Mouse (Mus musculus): ENCODE measurements around the gene Ccdc183. TPM values are rescaled to one million over a fixed set of nuclear protein-coding genes. Genes with fewer than 3 reads are reported as not detected.

Gene Ccdc183
- polyA plus RNA-seq, 1 experiment from 2014 or later = 0.09 TPM

DNA sequence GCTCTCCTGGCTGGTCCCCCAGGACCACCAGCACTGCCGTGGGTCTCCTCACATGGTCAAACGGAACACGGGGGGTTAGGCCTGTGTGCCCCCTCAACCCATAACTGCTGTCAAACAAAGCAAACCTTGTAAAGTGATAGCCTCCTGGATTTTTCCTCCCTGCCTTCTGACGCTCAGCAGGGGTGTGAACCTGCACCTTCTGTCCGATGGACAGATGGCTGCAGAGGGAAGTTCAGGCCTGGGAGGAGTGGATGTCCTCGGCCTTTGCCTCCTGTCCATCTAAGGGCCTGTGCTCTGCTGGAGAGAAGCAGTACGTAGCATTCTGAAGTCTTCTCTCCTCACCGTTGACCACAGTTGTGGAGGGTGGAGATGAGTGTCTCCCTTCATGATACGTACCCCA is 55.5 kb downstream of the Ccdc183 start:
- H3K9ac ChIP-seq = no peak overlapping the region
- WGBS (ENCODE audit: insufficient replicate concordance) = 81% methylated on average over 9 of the region's 9 CpGs
- no peaks in the 10 kb centered on the region for H3K9me3 ChIP-seq (replicated peaks)
- peaks cover 66% of the 10 kb centered on the region for H3K36me3 ChIP-seq
- no peak overlapping the region for H3K4me3 ChIP-seq (replicated peaks)
- peaks cover 26% of the 10 kb centered on the region for H3K4me1 ChIP-seq (replicated peaks)
- H3K27me3 ChIP-seq = no peaks in the 10 kb centered on the region
- no peak for DNase-seq
- ATAC-seq (ENCODE audit: low read depth) = no peak
- H3K4me2 ChIP-seq = no peak overlapping the region
- H3K27ac ChIP-seq = no peak overlapping the region

DNA sequence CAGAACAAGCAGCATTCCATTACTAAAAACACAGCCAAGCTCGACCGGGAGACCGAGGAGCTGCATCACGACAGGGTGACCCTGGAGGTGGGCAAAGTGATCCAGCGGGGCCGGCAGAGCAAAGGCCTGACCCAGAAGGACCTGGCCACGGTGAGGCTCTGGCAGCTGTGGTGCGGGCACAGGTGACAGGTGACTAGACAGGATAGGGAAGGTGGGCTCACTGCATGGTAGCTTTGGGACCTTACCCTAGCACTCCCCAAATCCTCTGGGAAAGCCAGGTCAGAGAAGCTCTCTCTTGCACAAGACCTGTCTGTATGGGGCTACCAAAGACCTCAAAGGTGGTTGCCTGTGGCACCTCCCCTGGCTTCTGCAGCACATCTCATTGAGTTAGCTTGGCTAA is 56.9 kb downstream of the Ccdc183 start:
- no peak overlapping the region for H3K4me2 ChIP-seq
- H3K9me3 ChIP-seq (replicated peaks) = no peaks in the 10 kb centered on the region
- H3K27me3 ChIP-seq = no peaks in the 10 kb centered on the region
- DNase-seq (no peak), ATAC-seq (ENCODE audit: low read depth) (no peak)
- 94% methylated on average over 8 of the region's 8 CpGs for WGBS (ENCODE audit: insufficient replicate concordance)
- H3K4me3 ChIP-seq (replicated peaks) = no peak overlapping the region
- H3K27ac ChIP-seq = no peak overlapping the region
- H3K36me3 ChIP-seq = peaks cover 62% of the 10 kb centered on the region
- H3K4me1 ChIP-seq (replicated peaks) = peaks cover 35% of the 10 kb centered on the region
- no peak overlapping the region for H3K9ac ChIP-seq

DNA sequence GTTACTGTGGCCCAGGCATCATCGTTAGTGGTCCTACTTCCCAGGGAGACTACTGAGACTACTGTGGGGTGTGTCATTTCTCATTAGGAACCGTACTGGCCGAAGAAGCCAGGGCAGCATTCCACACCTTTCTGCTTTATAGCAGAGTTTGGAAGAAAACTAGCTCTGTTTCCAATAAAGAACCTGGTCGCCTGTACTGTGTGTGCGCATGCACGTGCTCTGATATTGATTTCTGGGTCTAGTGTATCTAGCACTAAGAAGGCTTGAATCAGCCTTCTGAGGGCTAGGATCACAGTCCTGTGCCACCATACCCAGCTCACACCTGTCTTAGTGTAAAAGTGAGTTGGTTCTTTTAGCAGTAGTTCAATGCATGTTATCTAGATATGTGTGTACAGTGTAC is 58.7 kb downstream of the Ccdc183 start:
- peak overlapping the region; percentile 96 for H3K9ac ChIP-seq
- H3K4me1 ChIP-seq (replicated peaks) = peaks cover 35% of the 10 kb centered on the region
- no peaks in the 10 kb centered on the region for H3K27me3 ChIP-seq
- H3K4me3 ChIP-seq (replicated peaks) = peak overlapping the region; percentile 95
- 64% methylated on average over 6 of the region's 6 CpGs for WGBS (ENCODE audit: insufficient replicate concordance)
- peaks cover 47% of the 10 kb centered on the region for H3K36me3 ChIP-seq
- peak overlapping the region; percentile 97 for H3K4me2 ChIP-seq
- no peak for DNase-seq
- no peak for ATAC-seq (ENCODE audit: low read depth)
- H3K27ac ChIP-seq = peak overlapping the region; percentile 85
- H3K9me3 ChIP-seq (replicated peaks) = no peaks in the 10 kb centered on the region

Other genes starting within 250 kb of the Ccdc183 start
- 30.0 and 30.6 TPM in 2 replicates for gene Sapcd2, start 245.4 kb downstream of the Ccdc183 start, polyA plus RNA-seq (2015; fragmentation: Nextera tagmentation; extraction: Ambion mirVana)
- gene Entpd2, start 221.8 kb downstream of the Ccdc183 start, polyA plus RNA-seq (2015; fragmentation: Nextera tagmentation; extraction: Ambion mirVana) = 0.40 and 0.41 TPM in 2 replicates
- gene Npdc1, start 218.3 kb downstream of the Ccdc183 start, polyA plus RNA-seq (2015; fragmentation: Nextera tagmentation; extraction: Ambion mirVana) = 4.2 and 5.1 TPM in 2 replicates
- 0.56 and 0.97 TPM in 2 replicates for gene Fut7, start 194.4 kb downstream of the Ccdc183 start, polyA plus RNA-seq (2015; fragmentation: Nextera tagmentation; extraction: Ambion mirVana)
- gene Abca2, start 189.0 kb downstream of the Ccdc183 start, polyA plus RNA-seq (2015; fragmentation: Nextera tagmentation; extraction: Ambion mirVana) = 1.4 and 1.6 TPM in 2 replicates
- 0.21 and 0.25 TPM in 2 replicates for gene Clic3, start 160.8 kb downstream of the Ccdc183 start, polyA plus RNA-seq (2015; fragmentation: Nextera tagmentation; extraction: Ambion mirVana)
- 7.2 and 7.7 TPM in 2 replicates for gene Paxx, start 156.6 kb downstream of the Ccdc183 start, polyA plus RNA-seq (2015; fragmentation: Nextera tagmentation; extraction: Ambion mirVana)
- gene Ptgds, start 147.6 kb downstream of the Ccdc183 start, polyA plus RNA-seq (2015; fragmentation: Nextera tagmentation; extraction: Ambion mirVana) = 0.38 TPM in 1 of 2 replicates, not detected in the other
- gene Lcn12, start 123.8 kb downstream of the Ccdc183 start, polyA plus RNA-seq (2015; fragmentation: Nextera tagmentation; extraction: Ambion mirVana) = not detected in 2 replicates
- 27.9 and 31.1 TPM in 2 replicates for gene Fbxw5, start 116.9 kb downstream of the Ccdc183 start, polyA plus RNA-seq (2015; fragmentation: Nextera tagmentation; extraction: Ambion mirVana)
- 25.8 and 26.8 TPM in 2 replicates for gene C8g, start 116.0 kb downstream of the Ccdc183 start, polyA plus RNA-seq (2015; fragmentation: Nextera tagmentation; extraction: Ambion mirVana)
- gene Traf2, start 70.7 kb downstream of the Ccdc183 start, polyA plus RNA-seq (2015; fragmentation: Nextera tagmentation; extraction: Ambion mirVana) = 16.6 and 18.7 TPM in 2 replicates
- 275 and 306 TPM in 2 replicates for gene Edf1, start 59.8 kb downstream of the Ccdc183 start, polyA plus RNA-seq (2015; fragmentation: Nextera tagmentation; extraction: Ambion mirVana)
- gene Mamdc4, start 42.8 kb downstream of the Ccdc183 start, polyA plus RNA-seq (2015; fragmentation: Nextera tagmentation; extraction: Ambion mirVana) = 1.6 and 2.7 TPM in 2 replicates
- 50.2 and 50.3 TPM in 2 replicates for gene Phpt1, start 42.5 kb downstream of the Ccdc183 start, polyA plus RNA-seq (2015; fragmentation: Nextera tagmentation; extraction: Ambion mirVana)
- gene Ajm1, start 35.9 kb downstream of the Ccdc183 start, polyA plus RNA-seq (2015; fragmentation: Nextera tagmentation; extraction: Ambion mirVana) = 0.02 TPM in 1 of 2 replicates, not detected in the other
- gene Rabl6, start 9.2 kb downstream of the Ccdc183 start, polyA plus RNA-seq (2015; fragmentation: Nextera tagmentation; extraction: Ambion mirVana) = 29.7 and 29.8 TPM in 2 replicates
- 7.8 and 8.3 TPM in 2 replicates for gene Tmem141, start 4.3 kb upstream of the Ccdc183 start, polyA plus RNA-seq (2015; fragmentation: Nextera tagmentation; extraction: Ambion mirVana)
- 34.8 and 37.5 TPM in 2 replicates for gene Fcna, start 10.4 kb upstream of the Ccdc183 start, polyA plus RNA-seq (2015; fragmentation: Nextera tagmentation; extraction: Ambion mirVana)
- gene Lcn8, start 35.4 kb upstream of the Ccdc183 start, polyA plus RNA-seq (2015; fragmentation: Nextera tagmentation; extraction: Ambion mirVana) = not detected in 2 replicates
- not detected in 2 replicates for gene Lcn5, start 40.3 kb upstream of the Ccdc183 start, polyA plus RNA-seq (2015; fragmentation: Nextera tagmentation; extraction: Ambion mirVana)
- gene Lcn6, start 59.1 kb upstream of the Ccdc183 start, polyA plus RNA-seq (2015; fragmentation: Nextera tagmentation; extraction: Ambion mirVana) = not detected in 2 replicates
- not detected in 2 replicates for gene Lcn10, start 65.0 kb upstream of the Ccdc183 start, polyA plus RNA-seq (2015; fragmentation: Nextera tagmentation; extraction: Ambion mirVana)
- not detected in 2 replicates for gene Obp2a, start 82.4 kb upstream of the Ccdc183 start, polyA plus RNA-seq (2015; fragmentation: Nextera tagmentation; extraction: Ambion mirVana)
- gene Bmyc, start 89.1 kb upstream of the Ccdc183 start, polyA plus RNA-seq (2015; fragmentation: Nextera tagmentation; extraction: Ambion mirVana) = 12.8 and 13.4 TPM in 2 replicates
- not detected in 2 replicates for gene Obp2b, start 119.3 kb upstream of the Ccdc183 start, polyA plus RNA-seq (2015; fragmentation: Nextera tagmentation; extraction: Ambion mirVana)
- not detected in 2 replicates for gene Lcn3, start 147.9 kb upstream of the Ccdc183 start, polyA plus RNA-seq (2015; fragmentation: Nextera tagmentation; extraction: Ambion mirVana)
- gene Lcn11, start 159.3 kb upstream of the Ccdc183 start, polyA plus RNA-seq (2015; fragmentation: Nextera tagmentation; extraction: Ambion mirVana) = not detected in 2 replicates
- not detected in 2 replicates for gene Gm13539, start 164.6 kb upstream of the Ccdc183 start, polyA plus RNA-seq (2015; fragmentation: Nextera tagmentation; extraction: Ambion mirVana)
- not detected in 2 replicates for gene Glt6d1, start 198.2 kb upstream of the Ccdc183 start, polyA plus RNA-seq (2015; fragmentation: Nextera tagmentation; extraction: Ambion mirVana)
- gene Lcn9, start 205.5 kb upstream of the Ccdc183 start, polyA plus RNA-seq (2015; fragmentation: Nextera tagmentation; extraction: Ambion mirVana) = not detected in 2 replicates
- not detected in 2 replicates for gene Sohlh1, start 229.6 kb upstream of the Ccdc183 start, polyA plus RNA-seq (2015; fragmentation: Nextera tagmentation; extraction: Ambion mirVana)
- gene Kcnt1, start 246.1 kb upstream of the Ccdc183 start, polyA plus RNA-seq (2015; fragmentation: Nextera tagmentation; extraction: Ambion mirVana) = 0.09 TPM in 1 of 2 replicates, not detected in the other